Mouse (Mus musculus) naive thymus-derived CD4-positive, alpha-beta T cell, adult 2 months (primary cell): Measurements from ENCODE around the gene Gm4869.
A peak's percentile ranks its signal among the peaks of the same experiment; 100 is the strongest.

Source experiments
- DNase-seq: peaks from one replicate; pipeline ENCODE4 v3.0.0-alpha.2; 2011; ENCODE audit warnings: low read depth

Gene Gm4869

DNA sequence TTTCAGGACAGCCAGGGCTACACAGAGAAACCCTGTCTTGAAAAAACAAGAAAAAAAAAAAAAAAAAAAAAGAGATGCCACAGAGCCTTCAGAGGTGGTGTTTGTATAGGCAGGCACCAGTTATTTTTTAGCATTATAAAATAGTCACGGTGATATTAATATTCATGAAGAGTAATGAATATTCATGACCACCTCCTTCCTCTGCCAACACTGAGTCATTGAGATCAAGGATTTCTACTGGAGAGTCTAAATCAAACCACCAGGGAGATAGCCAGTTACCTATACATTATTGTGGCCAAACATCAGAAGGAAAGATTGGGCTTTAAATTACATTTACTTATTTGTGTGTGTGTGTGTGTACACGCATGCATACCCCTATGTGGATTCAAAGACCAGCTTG is 81.3 kb downstream of the Gm4869 start:
- DNase-seq, result no peak

DNA sequence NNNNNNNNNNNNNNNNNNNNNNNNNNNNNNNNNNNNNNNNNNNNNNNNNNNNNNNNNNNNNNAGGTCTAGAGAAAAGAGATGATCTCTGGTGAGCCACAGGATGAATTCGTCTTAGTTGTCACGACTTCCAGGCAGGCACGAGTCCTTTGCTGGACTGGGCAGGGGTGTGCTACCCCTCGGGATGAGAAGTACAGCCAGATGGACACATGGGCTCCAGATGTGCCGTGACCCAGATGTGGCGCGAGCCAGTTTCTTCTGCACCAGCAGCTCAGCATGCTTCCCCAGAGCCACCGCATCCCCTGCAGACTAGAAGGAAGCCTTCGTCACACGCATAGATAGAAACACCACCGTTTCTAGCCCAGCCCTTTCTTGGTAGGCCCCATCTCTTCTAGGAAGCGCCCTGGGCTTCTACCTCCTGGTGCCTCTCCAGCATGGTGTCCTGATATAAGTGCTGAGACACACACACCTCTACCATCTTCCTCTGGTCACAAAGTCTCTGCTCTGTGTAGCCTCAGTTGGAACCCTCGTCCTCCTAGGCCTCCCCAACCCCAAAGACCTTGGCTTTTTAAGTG is 92.8 kb downstream of the Gm4869 start:
- DNase-seq, result no peak

DNA sequence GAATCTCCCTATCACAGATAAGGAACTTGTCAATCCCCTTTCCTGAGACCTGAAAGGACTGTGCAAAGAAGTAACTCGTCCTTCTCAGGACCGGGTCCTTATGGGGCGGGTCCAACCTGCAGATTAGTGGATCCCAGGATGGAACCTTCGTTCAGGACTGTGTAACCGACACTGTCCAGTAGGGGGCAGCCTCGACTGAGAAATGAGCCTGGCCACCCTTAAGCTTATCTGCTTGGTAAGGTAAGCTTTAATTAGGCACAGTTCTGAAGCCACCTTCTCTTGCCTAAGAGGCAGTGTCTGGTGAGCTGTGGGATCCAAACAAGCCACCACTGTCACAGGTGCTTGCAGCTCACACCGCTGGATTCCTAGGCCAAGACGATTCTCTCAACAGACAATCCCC is 94.7 kb downstream of the Gm4869 start:
- peak; percentile 93 for DNase-seq

DNA sequence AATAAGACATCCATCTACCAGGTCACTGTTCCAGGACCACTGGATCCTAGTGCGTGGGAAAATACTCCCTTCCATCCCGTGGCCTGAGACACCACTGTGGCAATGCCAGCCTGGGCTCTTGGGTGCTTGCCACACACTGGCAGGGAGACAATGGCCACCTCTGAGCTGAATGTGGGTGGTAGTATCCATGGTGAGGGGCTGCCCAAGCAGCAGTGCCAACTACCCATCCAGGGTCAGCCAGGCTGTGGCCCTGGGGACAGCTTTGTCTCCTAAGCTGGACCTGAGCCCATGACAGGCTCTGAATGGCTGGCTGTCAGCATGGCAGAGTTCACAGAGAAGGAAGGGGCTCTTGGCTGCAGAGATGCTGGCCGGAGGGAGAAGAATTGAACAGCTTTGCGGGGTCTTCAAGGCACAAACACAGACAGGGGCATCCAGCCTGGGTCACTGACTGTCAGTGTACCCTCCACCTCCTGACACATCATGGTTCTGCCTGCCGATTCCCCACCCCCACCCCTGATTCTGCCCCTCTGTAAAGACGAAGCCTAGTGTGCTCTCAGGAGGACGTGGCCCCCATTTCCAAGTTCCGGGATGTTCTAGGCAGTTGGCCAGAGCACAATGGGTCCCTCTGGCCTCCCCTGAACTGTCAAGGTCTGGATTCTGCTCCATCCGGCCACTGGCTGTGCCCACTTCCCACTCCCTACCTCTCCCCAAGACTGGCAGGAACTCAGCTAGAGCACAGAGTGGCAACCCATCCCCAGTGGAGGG is 97.5 kb downstream of the Gm4869 start:
- no peak for DNase-seq
